Mouse (Mus musculus): ENCODE data around the gene Aspa. TPM values are rescaled to one million over a fixed set of nuclear protein-coding genes. Genes with fewer than 3 reads are reported as not detected.
"Not testable (repeated sequence)": the region's sequence is repeated elsewhere in the genome, so short reads cannot be mapped to it uniquely, and the experiment has no call there.

Aspa gene
- 0.67 and 1.8 TPM in 2 replicates for polyA plus RNA-seq (2015; fragmentation: Nextera tagmentation; extraction: Ambion mirVana)

DNA sequence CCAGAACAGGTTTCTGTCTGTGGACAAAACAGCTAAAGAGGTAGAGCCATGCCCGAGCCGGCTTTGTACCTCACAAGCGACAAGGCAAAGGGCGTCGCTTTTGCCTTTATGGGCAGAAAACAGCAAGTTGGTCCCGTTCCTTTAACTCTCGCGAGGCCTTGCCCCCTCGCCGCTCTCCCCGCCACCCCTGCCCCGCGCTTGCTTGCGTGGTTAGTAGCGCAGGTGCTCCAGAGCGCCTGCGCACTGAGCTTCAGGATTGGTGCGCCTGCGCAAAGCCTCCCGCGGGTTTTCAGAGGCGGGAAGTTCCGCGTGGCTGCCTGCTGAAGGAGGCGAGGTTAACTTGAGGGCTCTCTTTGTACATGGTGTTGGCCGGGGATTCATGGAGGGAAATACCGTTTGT is at the start of gene Aspa, which contains the start of the genes Gm49340 and Spata22:
TSS of gene Aspa (minus strand) at position 155 of the 400 bp plus-strand sequence.
TSS of gene Gm49340 (plus strand) at position 300 of the 400 bp plus-strand sequence.
TSS of gene Spata22 (plus strand) at position 300 of the 400 bp plus-strand sequence.
- H3K4me1 ChIP-seq (ENCODE audit: control insufficient read depth, insufficient read depth, low read length): no peaks in the 10 kb centered on the region
- H3K4me2 ChIP-seq (ENCODE audit: low read length): no peak within 1 kb of the TSS
- no peak within 1 kb of the TSS for H3K9ac ChIP-seq (ENCODE audit: low read depth, low read length)
- WGBS: 82% methylated on average over 27 of the region's 27 CpGs
- no peaks in the 10 kb centered on the region for H3K27me3 ChIP-seq (ENCODE audit: control insufficient read depth, insufficient read depth, low read depth, low read length)
- H3K36me3 ChIP-seq (ENCODE audit: control insufficient read depth, insufficient read depth, low read length): no peaks in the 10 kb centered on the region
- H3K4me3 ChIP-seq (ENCODE audit: low read depth, low read length): no peak within 1 kb of the TSS
- no peak for ATAC-seq
- H3K9me3 ChIP-seq (replicated peaks; ENCODE audit: control insufficient read depth, low read length, poor library complexity, severe bottlenecking): no peaks in the 10 kb centered on the region
- H3K27ac ChIP-seq (ENCODE audit: low read length): no peak within 1 kb of the TSS

DNA sequence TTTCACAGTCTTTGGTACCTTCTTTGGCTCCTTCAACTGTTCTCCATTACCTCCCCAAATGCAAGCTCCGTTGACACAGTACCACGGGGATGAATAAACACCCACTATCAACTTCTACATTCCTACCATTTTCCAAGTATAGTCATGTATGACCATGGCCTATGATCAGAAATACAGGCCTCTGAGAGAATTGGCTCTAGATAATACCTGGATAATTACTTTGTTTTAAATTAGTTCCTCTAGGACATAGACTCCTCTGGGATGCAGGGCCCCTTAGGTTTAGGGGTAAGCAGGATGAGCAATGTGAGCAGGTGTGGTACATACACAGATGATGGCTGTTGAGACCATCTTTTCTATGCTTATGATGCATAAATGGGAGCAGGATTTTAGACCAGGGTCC is 41.5 kb upstream of the Aspa start, which contains the start of gene Olfr376:
TSS of gene Olfr376 (plus strand) at position 301 of the 400 bp plus-strand sequence.
- Histone ChIP-seq H3K9me3 (replicated peaks; ENCODE audit: control insufficient read depth, low read length, poor library complexity, severe bottlenecking) (no peaks in the 10 kb centered on the region), H3K4me1 (ENCODE audit: control insufficient read depth, insufficient read depth, low read length) (no peaks in the 10 kb centered on the region), H3K9ac (ENCODE audit: low read depth, low read length) (no peak within 1 kb of the TSS), H3K4me2 (ENCODE audit: low read length) (no peak within 1 kb of the TSS), H3K27ac (ENCODE audit: low read length) (no peak within 1 kb of the TSS), H3K4me3 (ENCODE audit: low read depth, low read length) (no peak within 1 kb of the TSS), H3K36me3 (ENCODE audit: control insufficient read depth, insufficient read depth, low read length) (no peaks in the 10 kb centered on the region), H3K27me3 (ENCODE audit: control insufficient read depth, insufficient read depth, low read depth, low read length) (no peaks in the 10 kb centered on the region)
- ATAC-seq: no peak
- WGBS: 93% methylated on average over 2 of the region's 2 CpGs

DNA sequence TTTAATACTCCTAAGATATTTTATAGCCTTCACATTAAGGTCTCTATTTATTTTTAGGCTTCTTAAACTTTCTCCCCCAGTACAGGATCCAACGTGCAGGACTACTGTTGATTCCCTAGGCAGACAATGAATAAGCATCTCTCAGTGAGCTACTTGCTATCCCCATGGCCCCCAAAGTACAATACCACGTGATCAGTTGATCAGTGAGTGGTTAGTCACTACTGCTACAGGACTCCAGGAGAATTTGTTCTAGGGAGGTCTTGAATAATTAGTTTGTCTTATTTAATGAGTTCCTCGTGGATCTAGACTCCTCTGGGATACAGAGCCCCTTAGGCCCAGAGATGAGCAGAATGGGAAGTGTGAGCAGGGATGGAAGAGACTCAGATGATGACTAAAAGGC is 21.1 kb upstream of the Aspa start, which contains the start of gene Olfr20:
TSS of gene Olfr20 (plus strand) at position 301 of the 400 bp plus-strand sequence.
- no peak within 1 kb of the TSS for H3K27ac ChIP-seq (ENCODE audit: low read length)
- H3K9ac ChIP-seq (ENCODE audit: low read depth, low read length): no peak within 1 kb of the TSS
- H3K9me3 ChIP-seq (replicated peaks; ENCODE audit: control insufficient read depth, low read length, poor library complexity, severe bottlenecking): no peaks in the 10 kb centered on the region
- 47% methylated on average over 3 of the region's 3 CpGs for WGBS
- no peak within 1 kb of the TSS for H3K4me2 ChIP-seq (ENCODE audit: low read length)
- H3K4me1 ChIP-seq (ENCODE audit: control insufficient read depth, insufficient read depth, low read length): no peaks in the 10 kb centered on the region
- H3K4me3 ChIP-seq (ENCODE audit: low read depth, low read length): no peak within 1 kb of the TSS
- no peaks in the 10 kb centered on the region for H3K27me3 ChIP-seq (ENCODE audit: control insufficient read depth, insufficient read depth, low read depth, low read length)
- no peak for ATAC-seq
- H3K36me3 ChIP-seq (ENCODE audit: control insufficient read depth, insufficient read depth, low read length): no peaks in the 10 kb centered on the region

DNA sequence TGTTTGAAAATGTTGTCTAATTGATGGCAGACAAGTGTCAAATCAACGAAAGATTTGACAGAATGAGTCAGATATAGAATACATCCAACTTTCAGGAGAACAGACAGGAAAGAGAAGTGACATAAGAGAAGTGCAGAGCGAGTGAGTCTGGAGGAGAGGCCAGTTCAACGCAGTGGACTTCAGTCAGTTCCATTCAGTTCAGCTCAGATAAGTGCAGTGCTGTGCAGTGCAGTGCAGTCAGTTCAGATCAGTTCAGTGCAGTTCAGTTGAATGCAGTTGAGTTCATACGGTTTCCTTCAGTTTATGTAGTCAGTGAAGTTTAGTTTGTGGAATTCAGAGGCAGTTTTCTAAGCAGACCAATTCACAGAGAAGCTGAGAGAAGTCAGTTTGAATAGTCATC is 7.5 kb upstream of the Aspa start:
- WGBS: 85% methylated on average over 4 of the region's 4 CpGs
- H3K27me3 ChIP-seq (ENCODE audit: control insufficient read depth, insufficient read depth, low read depth, low read length): no peaks in the 10 kb centered on the region
- H3K4me3 ChIP-seq (ENCODE audit: low read depth, low read length): no peak overlapping the region
- H3K9ac ChIP-seq (ENCODE audit: low read depth, low read length): no peak overlapping the region
- no peak overlapping the region for H3K4me2 ChIP-seq (ENCODE audit: low read length)
- no peak overlapping the region for H3K27ac ChIP-seq (ENCODE audit: low read length)
- no peaks in the 10 kb centered on the region for H3K36me3 ChIP-seq (ENCODE audit: control insufficient read depth, insufficient read depth, low read length)
- H3K4me1 ChIP-seq (ENCODE audit: control insufficient read depth, insufficient read depth, low read length): no peaks in the 10 kb centered on the region
- no peaks in the 10 kb centered on the region for H3K9me3 ChIP-seq (replicated peaks; ENCODE audit: control insufficient read depth, low read length, poor library complexity, severe bottlenecking)
- ATAC-seq: no peak

DNA sequence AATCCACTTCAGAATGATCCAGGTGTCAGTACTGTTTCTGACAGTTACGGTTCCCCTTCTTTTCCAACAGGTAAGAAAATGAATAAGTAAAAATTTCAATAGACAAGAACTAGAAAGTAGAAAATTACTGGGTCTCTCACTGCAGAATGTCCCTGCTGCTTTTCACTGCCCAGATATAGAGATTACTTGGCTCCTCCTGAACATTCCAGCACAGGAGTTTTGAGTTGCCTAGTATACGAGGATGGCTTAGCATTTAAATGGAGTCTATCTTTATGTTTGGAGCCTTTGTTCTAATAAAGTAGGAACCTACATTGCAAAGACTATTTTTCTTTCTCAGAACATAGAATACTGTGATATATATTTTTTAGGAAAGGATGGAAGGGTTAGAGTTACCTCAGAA is 4.0 kb upstream of the Aspa start:
- Histone ChIP-seq H3K9me3 (replicated peaks; ENCODE audit: control insufficient read depth, low read length, poor library complexity, severe bottlenecking) (no peaks in the 10 kb centered on the region), H3K4me1 (ENCODE audit: control insufficient read depth, insufficient read depth, low read length) (no peaks in the 10 kb centered on the region), H3K27ac (ENCODE audit: low read length) (no peak overlapping the region), H3K27me3 (ENCODE audit: control insufficient read depth, insufficient read depth, low read depth, low read length) (no peaks in the 10 kb centered on the region), H3K9ac (ENCODE audit: low read depth, low read length) (no peak overlapping the region), H3K4me2 (ENCODE audit: low read length) (no peak overlapping the region), H3K4me3 (ENCODE audit: low read depth, low read length) (no peak overlapping the region), H3K36me3 (ENCODE audit: control insufficient read depth, insufficient read depth, low read length) (no peaks in the 10 kb centered on the region)
- ATAC-seq: no peak
- WGBS: 57% methylated on average over 2 of the region's 2 CpGs

DNA sequence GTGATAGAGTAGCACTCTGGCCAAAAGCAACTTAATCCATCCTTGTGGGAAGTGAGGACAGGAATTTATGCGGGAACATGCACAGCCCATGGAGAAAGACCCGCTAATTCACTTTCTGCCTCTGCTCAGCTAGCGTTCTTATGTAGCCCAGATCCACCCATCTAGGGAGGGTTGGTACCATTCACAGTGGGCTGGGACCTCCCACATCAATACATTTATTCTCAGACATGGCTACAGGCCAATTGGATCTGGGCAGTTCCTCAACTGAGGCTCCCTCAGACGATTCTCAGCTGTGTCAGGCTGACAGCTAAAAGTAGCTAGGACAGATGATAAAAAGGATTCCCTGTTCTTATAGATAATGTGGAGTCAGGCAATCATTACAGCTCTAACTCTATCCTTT is 2.0 kb downstream of the Aspa start:
- H3K9me3 ChIP-seq (replicated peaks; ENCODE audit: control insufficient read depth, low read length, poor library complexity, severe bottlenecking): no peaks in the 10 kb centered on the region
- H3K36me3 ChIP-seq (ENCODE audit: control insufficient read depth, insufficient read depth, low read length): no peaks in the 10 kb centered on the region
- ATAC-seq: no peak
- no peak overlapping the region for H3K9ac ChIP-seq (ENCODE audit: low read depth, low read length)
- H3K4me2 ChIP-seq (ENCODE audit: low read length): no peak overlapping the region
- 67% methylated on average over 4 of the region's 4 CpGs for WGBS
- H3K4me1 ChIP-seq (ENCODE audit: control insufficient read depth, insufficient read depth, low read length): no peaks in the 10 kb centered on the region
- H3K27ac ChIP-seq (ENCODE audit: low read length): no peak overlapping the region
- no peak overlapping the region for H3K4me3 ChIP-seq (ENCODE audit: low read depth, low read length)
- H3K27me3 ChIP-seq (ENCODE audit: control insufficient read depth, insufficient read depth, low read depth, low read length): no peaks in the 10 kb centered on the region

DNA sequence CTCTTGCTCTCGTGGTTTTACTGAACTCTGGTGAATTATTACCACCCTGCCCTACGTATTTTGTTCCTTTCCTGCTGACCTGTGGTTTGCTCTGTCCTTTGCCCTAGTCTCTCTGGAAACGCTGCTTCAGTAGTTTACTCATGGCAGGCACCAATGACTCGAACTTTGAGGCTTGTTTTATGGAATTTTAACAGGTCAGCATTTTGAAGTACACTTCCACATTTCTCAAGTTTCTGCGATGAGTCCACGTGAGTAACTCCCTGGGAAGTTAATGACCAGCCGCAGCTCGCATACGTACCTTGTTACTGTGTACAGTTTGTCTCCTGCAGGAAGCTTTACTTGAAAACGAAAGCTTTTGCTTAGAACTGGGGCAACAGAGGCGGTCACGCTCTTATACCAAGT is 2.9 kb downstream of the Aspa start:
- Histone ChIP-seq H3K4me2 (ENCODE audit: low read length) (no peak overlapping the region), H3K27ac (ENCODE audit: low read length) (no peak overlapping the region), H3K9me3 (replicated peaks; ENCODE audit: control insufficient read depth, low read length, poor library complexity, severe bottlenecking) (no peaks in the 10 kb centered on the region), H3K9ac (ENCODE audit: low read depth, low read length) (no peak overlapping the region), H3K4me3 (ENCODE audit: low read depth, low read length) (no peak overlapping the region), H3K4me1 (ENCODE audit: control insufficient read depth, insufficient read depth, low read length) (no peaks in the 10 kb centered on the region), H3K36me3 (ENCODE audit: control insufficient read depth, insufficient read depth, low read length) (no peaks in the 10 kb centered on the region), H3K27me3 (ENCODE audit: control insufficient read depth, insufficient read depth, low read depth, low read length) (no peaks in the 10 kb centered on the region)
- ATAC-seq: no peak
- WGBS: 67% methylated on average over 12 of the region's 12 CpGs

DNA sequence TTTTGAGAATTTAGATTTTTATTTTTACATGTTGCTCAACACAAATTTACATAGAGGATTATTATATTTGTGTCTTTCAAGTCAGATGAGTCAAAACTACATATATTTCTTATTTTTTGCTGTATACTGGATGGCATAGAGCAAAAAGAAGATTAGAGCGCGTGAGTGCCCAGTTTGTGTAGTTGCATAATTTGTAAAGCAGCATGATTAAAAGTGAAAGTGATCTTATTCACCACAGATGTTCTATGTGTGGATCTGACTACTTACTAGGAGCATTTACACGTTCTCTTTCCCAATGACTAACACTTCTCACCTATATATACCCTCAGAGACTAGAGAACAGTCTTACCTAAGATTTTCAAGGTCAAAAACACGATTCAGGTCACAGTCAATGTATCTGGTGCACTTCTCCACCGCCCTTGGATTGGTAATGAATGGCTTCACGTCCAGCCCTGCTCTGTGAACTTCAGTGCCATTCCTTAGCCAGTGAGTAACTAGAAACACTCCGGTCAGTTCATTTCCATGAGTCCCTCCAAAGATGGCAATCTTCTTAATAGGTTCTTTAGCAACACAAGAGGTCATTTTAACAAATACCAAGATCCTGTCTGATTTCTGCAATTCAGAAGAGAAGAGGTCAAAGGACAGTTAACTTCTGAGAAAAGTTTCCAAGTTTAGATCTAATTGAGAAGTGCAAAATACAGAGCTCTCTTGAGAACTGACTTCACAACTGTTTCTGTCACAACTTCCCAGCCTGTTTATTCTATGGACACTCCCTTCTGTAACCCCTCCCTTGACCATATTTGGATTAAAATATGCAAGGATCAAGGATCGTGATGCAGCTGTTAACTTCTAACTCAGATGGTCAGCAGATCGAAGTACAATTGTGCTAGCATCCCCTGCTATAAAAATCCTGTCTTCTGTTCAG is 5.2 kb downstream of the Aspa start:
- 76% methylated on average over 9 of the region's 9 CpGs for WGBS
- H3K4me1 ChIP-seq (ENCODE audit: control insufficient read depth, insufficient read depth, low read length): no peaks in the 10 kb centered on the region
- no peak overlapping the region for H3K9ac ChIP-seq (ENCODE audit: low read depth, low read length)
- no peak overlapping the region for H3K4me2 ChIP-seq (ENCODE audit: low read length)
- no peaks in the 10 kb centered on the region for H3K9me3 ChIP-seq (replicated peaks; ENCODE audit: control insufficient read depth, low read length, poor library complexity, severe bottlenecking)
- no peaks in the 10 kb centered on the region for H3K36me3 ChIP-seq (ENCODE audit: control insufficient read depth, insufficient read depth, low read length)
- ATAC-seq: no peak
- H3K27ac ChIP-seq (ENCODE audit: low read length): no peak overlapping the region
- no peak overlapping the region for H3K4me3 ChIP-seq (ENCODE audit: low read depth, low read length)
- no peaks in the 10 kb centered on the region for H3K27me3 ChIP-seq (ENCODE audit: control insufficient read depth, insufficient read depth, low read depth, low read length)

DNA sequence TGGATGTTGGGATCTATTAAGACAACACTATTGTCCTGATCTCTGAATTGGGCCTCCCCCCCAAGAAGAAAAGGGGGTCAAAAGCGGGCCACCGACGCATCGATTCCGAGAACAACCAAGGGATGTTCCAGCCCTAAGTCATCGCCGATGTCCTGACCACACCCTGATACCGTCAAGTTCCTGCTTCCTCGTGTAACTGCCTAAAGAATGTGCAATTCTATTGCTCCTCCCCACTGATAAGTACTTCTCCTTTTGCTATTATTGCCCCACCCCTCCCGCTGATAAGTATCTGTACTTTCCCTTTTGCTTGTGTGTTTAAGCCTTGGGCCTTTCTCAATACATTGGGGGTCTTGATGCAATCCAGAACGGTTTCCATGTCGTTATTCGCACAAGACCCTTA is 8.3 kb downstream of the Aspa start:
- H3K4me3 ChIP-seq (ENCODE audit: low read depth, low read length); H3K36me3 ChIP-seq (ENCODE audit: control insufficient read depth, insufficient read depth, low read length); H3K9ac ChIP-seq (ENCODE audit: low read depth, low read length); ATAC-seq; H3K9me3 ChIP-seq (replicated peaks; ENCODE audit: control insufficient read depth, low read length, poor library complexity, severe bottlenecking); H3K27me3 ChIP-seq (ENCODE audit: control insufficient read depth, insufficient read depth, low read depth, low read length); H3K4me2 ChIP-seq (ENCODE audit: low read length); H3K27ac ChIP-seq (ENCODE audit: low read length); H3K4me1 ChIP-seq (ENCODE audit: control insufficient read depth, insufficient read depth, low read length): not testable (repeated sequence)
- 94% methylated on average over 13 of the region's 13 CpGs for WGBS

All from midbrain, embryonic 16.5 days (tissue).